Mouse (Mus musculus) kidney, adult 2 months (tissue): ENCODE results near the gene Pmf1. TPM values are rescaled to one million over a fixed set of nuclear protein-coding genes. Genes with fewer than 3 reads are reported as not detected.

Experiments
- DNase-seq: peaks from one replicate; pipeline ENCODE4 v3.0.0; 2021
- H3K27ac ChIP-seq: fragments of 200-500 bp; 2 replicates; pipeline ENCODE4 v1.5.1; 2012; ENCODE audit warnings: low read depth, low read length, control low read depth, inconsistent platforms; ENCODE audit not compliant: insufficient read depth
- H3K27me3 ChIP-seq: fragments of 200-500 bp; replicated peaks from 2 replicates; pipeline ENCODE4 v1.6.1; 2012; ENCODE audit warnings: mild to moderate bottlenecking, moderate library complexity, low read length, inconsistent platforms; ENCODE audit not compliant: control insufficient read depth, insufficient read depth
- H3K36me3 ChIP-seq: fragments of 200-500 bp; 2 replicates; pipeline ENCODE4 v1.6.1; 2012; ENCODE audit warnings: mild to moderate bottlenecking, moderate library complexity, low read length, inconsistent platforms; ENCODE audit not compliant: control insufficient read depth, insufficient read depth
- H3K4me1 ChIP-seq: fragments of 200-500 bp; 2 replicates; pipeline ENCODE4 v1.6.1; 2011; ENCODE audit warnings: low read length; ENCODE audit not compliant: control insufficient read depth, insufficient read depth
- H3K4me3 ChIP-seq: fragments of 200-500 bp; 2 replicates; pipeline ENCODE4 v1.5.1; 2011; ENCODE audit warnings: mild to moderate bottlenecking, low read depth, low read length, control low read depth; ENCODE audit not compliant: insufficient read depth
- CTCF ChIP-seq: fragments of 200-500 bp; conservative IDR thresholded peaks from 2 replicates; pipeline ENCODE4 v1.5.1; 2011; ENCODE audit warnings: low read depth, mild to moderate bottlenecking, control low read depth, low read length, moderate library complexity, mixed read lengths; ENCODE audit not compliant: insufficient read depth, insufficient read length
- POLR2A ChIP-seq: fragments of 200-500 bp; IDR thresholded peaks from one replicate; pipeline ENCODE4 v1.6.1; 2011; ENCODE audit warnings: low read depth, low read length, control low read depth
- WGBS: fragments of 180-500 bp; shearing (Covaris S2); methylation state at CpG from one replicate; pipeline ENCODE4 v1.1.7; 2018; 5-methylcytosine and 5-hydroxymethylcytosine counted together
- polyA plus RNA-seq: library from polyadenylated mRNA; depleted of rRNA; stranded (reverse); fragments of >200 nt; gene quantifications from 2 replicates; pipeline ENCODE4 v1.2.3, GENCODE M21; 2012

Gene Pmf1
- polyA plus RNA-seq, 1 experiment: 33.9 TPM

DNA sequence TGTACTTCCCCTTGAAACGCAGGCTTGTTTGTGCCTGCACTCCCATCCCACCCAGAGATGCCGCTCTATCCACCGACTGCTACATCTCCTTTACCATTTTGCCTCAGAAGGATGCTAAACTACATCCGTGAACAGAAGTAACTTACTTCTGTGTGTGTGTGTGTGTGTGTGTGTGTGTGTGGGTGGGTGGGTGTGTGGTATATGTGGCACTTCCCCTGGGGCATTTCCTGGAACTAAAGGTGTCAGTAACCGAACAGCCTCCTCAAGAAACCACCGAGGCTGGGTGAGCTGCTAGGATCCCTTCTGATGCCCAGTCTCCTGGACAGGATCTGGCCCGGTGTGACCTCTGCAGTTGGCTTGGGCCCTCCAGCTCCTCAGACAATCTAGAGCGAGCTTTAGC lies 43.9 kb upstream of the Pmf1 start:
- TF ChIP-seq CTCF (no peak), POLR2A (no peak)
- Histone ChIP-seq H3K27me3 (no peaks in the 10 kb centered on the region), H3K4me3 (0 out of 2 replicates have a peak overlapping the region, but pooled peaks have one; percentile 3), H3K4me1 (peaks cover 29% of the 10 kb centered on the region), H3K36me3 (no peaks in the 10 kb centered on the region; the same call in 1 of the 2 replicates), H3K27ac (peak overlapping the region; percentile 93; the same call in 1 of the 2 replicates)
- no peak for DNase-seq
- WGBS: 55% methylated on average over 8 of the region's 8 CpGs

GRCm38 (mm10) chr3:88453369-88453768 lies 43.2 kb upstream of the Pmf1 start:
- Histone ChIP-seq H3K27me3 (no peaks in the 10 kb centered on the region), H3K4me1 (peaks cover 31% of the 10 kb centered on the region), H3K27ac (no peak overlapping the region), H3K4me3 (no peak overlapping the region), H3K36me3 (no peaks in the 10 kb centered on the region; the same call in 1 of the 2 replicates)
- WGBS: 61% methylated on average over 8 of the region's 8 CpGs
- TF ChIP-seq POLR2A: no peak
- TF ChIP-seq CTCF: no peak
- no peak for DNase-seq

DNA sequence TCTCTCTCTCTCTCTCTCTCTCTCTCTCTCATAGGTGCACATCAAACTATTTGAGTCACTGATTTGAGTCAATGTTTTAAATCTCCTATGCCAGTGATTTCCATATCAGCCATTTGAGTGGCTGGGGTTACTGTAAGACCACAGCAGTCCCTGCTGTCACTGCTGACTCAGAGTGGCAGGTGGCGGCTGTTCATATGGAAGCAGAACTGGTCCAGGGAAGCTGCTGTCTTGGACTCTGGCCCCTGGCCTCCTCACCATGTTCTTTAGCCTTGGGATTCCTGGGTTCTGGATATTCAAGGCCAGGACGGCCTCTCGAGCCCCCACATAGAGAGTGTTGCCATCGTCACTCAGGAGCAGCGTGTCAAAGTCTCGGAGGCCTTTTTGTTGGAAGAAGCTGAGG lies 42.6 kb upstream of the Pmf1 start:
- Histone ChIP-seq H3K27ac (no peak overlapping the region), H3K27me3 (no peaks in the 10 kb centered on the region), H3K4me1 (peaks cover 31% of the 10 kb centered on the region), H3K36me3 (no peaks in the 10 kb centered on the region; the same call in 1 of the 2 replicates), H3K4me3 (no peak overlapping the region)
- TF ChIP-seq CTCF: no peak
- TF ChIP-seq POLR2A: no peak
- WGBS: 68% methylated on average over 6 of the region's 6 CpGs
- DNase-seq: no peak

- H3K27me3 ChIP-seq: no peaks in the 10 kb centered on the region
- H3K27ac ChIP-seq: no peak overlapping the region
- no peak for DNase-seq
- no peak overlapping the region for H3K4me3 ChIP-seq
- no peaks in the 10 kb centered on the region; the same call in 1 of the 2 replicates for H3K36me3 ChIP-seq
- TF ChIP-seq POLR2A (no peak), CTCF (no peak)
- WGBS: 73% methylated on average over 5 of the region's 5 CpGs
- H3K4me1 ChIP-seq: peaks cover 27% of the 10 kb centered on the region
Measured at GRCm38 (mm10) chr3:88452246-88452645, 42.1 kb upstream of the Pmf1 start.

- 82% methylated on average over 12 of the region's 12 CpGs for WGBS
- Histone ChIP-seq H3K27me3 (no peaks in the 10 kb centered on the region), H3K36me3 (peaks cover 1% of the 10 kb centered on the region; the same call in 1 of the 2 replicates), H3K27ac (no peak overlapping the region), H3K4me1 (peaks cover 16% of the 10 kb centered on the region; the same call in 1 of the 2 replicates), H3K4me3 (no peak overlapping the region)
- TF ChIP-seq POLR2A (no peak), CTCF (no peak)
- no peak for DNase-seq
Measured at GRCm38 (mm10) chr3:88450379-88451131, 40.4 kb upstream of the Pmf1 start.

DNA sequence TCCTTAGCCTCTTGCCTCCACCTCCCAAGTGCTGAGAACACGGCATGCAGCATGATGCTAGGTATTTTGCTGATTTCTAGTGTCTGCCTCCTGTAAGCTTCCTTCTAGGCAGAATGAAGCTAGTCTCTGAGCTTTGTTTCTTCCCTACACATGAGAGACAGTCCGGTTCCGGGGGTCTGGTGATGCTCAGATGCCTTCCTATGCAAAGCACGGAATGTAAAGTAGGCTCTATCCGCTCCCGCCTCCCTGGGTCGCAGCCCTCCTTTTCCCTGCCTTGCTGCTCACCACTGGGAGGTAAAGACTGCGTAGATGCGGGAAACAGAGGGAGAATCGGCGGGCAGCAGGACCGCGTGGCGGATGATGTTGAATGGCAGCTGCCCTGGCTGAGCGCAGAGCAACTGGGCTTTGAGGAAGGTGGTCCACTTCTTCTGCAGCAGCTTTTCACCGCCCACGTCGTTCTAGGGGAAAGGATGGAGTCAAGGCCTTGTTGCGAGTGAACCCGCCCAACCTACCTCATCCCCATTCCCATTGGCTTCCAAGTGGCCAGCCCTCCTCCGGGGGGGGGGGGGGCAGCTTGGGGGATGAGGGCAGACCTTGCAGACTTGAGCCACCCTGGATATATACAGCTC lies 39.4 kb upstream of the Pmf1 start:
- no peak for TF ChIP-seq CTCF
- TF ChIP-seq POLR2A: no peak
- DNase-seq: no peak
- Histone ChIP-seq H3K4me3 (no peak overlapping the region), H3K4me1 (peaks cover 15% of the 10 kb centered on the region; the same call in 1 of the 2 replicates), H3K36me3 (peaks cover 1% of the 10 kb centered on the region; the same call in 1 of the 2 replicates), H3K27me3 (no peaks in the 10 kb centered on the region), H3K27ac (no peak overlapping the region)
- 46% methylated on average over 21 of the region's 21 CpGs for WGBS

- Histone ChIP-seq H3K4me3 (no peak overlapping the region), H3K36me3 (peaks cover 1% of the 10 kb centered on the region; the same call in 1 of the 2 replicates), H3K27me3 (no peaks in the 10 kb centered on the region), H3K27ac (no peak overlapping the region), H3K4me1 (peaks cover 7% of the 10 kb centered on the region; the same call in 1 of the 2 replicates)
- 70% methylated on average over 8 of the region's 8 CpGs for WGBS
- TF ChIP-seq POLR2A: no peak
- no peak for TF ChIP-seq CTCF
- DNase-seq: no peak
Measured at GRCm38 (mm10) chr3:88448443-88448842, 38.3 kb upstream of the Pmf1 start.
